Mouse (Mus musculus) cortical plate, adult 2 months (tissue): ENCODE data around the gene Fyttd1. TPM values are rescaled to one million over a fixed set of nuclear protein-coding genes. Genes with fewer than 3 reads are reported as not detected.
A peak's percentile ranks its signal among the peaks of the same experiment; 100 is the strongest.
"Not testable (repeated sequence)": the region's sequence is repeated elsewhere in the genome, so short reads cannot be mapped to it uniquely, and the experiment has no call there.

Experiments used
- H3K27ac ChIP-seq: fragments of 200-500 bp; 2 replicates; pipeline ENCODE4 v1.5.1; 2012; ENCODE audit warnings: low read length, control low read depth, inconsistent platforms; ENCODE audit not compliant: insufficient read depth
- H3K4me1 ChIP-seq: fragments of 200-500 bp; 2 replicates; pipeline ENCODE4 v1.6.1; 2011; ENCODE audit warnings: low read length; ENCODE audit not compliant: control insufficient read depth, insufficient read depth
- H3K4me3 ChIP-seq: fragments of 200-500 bp; 2 replicates; pipeline ENCODE4 v1.5.1; 2011; ENCODE audit warnings: mild to moderate bottlenecking, low read length, control low read depth; ENCODE audit not compliant: insufficient read depth
- CTCF ChIP-seq: fragments of 200-500 bp; IDR thresholded peaks from 2 replicates; pipeline ENCODE4 v1.5.1; 2011; ENCODE audit warnings: mild to moderate bottlenecking, control low read depth, low read length; ENCODE audit not compliant: insufficient read depth; ENCODE audit errors: extremely low read depth
- POLR2A ChIP-seq: fragments of 200-500 bp; IDR thresholded peaks from 2 replicates; pipeline ENCODE4 v1.6.1; 2011; ENCODE audit warnings: mild to moderate bottlenecking, low read length, control low read depth; ENCODE audit not compliant: insufficient read depth; ENCODE audit errors: extremely low read depth
- polyA plus RNA-seq: library from polyadenylated mRNA; depleted of rRNA; stranded (reverse); fragments of >200 nt; gene quantifications from 2 replicates; pipeline ENCODE4 v1.2.3, GENCODE M21; 2012

Gene Fyttd1
- polyA plus RNA-seq, 1 experiment = 49.9 TPM

DNA sequence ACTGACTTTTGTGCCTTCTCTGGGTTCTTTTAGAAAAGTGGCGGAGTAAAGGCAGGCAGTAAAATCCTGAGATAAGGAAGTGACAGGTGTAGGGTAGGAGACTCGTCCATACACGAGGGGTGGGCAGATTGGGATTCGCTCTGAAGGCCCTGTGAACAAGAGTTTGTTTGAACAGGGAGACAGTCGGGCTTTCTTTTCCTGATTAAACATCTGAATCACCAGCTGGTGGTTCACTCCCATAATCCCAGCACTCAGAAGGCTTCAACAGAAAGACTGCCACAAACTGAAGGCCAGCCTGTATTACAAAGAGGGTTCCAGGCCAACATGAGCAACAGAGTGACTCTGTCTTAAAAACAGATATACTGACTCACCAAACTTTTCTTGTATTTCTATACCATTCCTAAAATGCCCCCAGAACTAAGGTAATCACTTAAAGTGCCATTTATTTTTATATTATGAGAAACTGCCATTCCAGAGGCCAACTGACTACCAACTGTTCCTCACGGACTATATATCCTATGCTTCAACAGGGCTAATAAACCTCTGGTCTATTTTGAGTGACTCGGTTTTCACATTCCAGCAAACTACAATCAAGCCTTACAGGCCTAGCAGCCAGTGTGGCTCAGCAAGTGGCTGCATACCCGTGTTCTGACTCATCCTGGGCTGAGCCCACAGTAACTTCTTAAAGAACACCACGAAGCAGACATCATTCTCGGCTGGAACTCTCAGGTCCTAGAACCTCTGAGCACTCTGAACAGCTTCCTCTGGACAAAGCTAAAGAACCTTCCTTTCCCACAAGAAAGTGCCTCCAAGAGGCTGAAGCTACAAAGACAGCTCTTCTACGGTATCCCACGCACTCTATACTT is 18.3 kb upstream of the Fyttd1 start:
- peaks cover 13% of the 10 kb centered on the region for H3K4me1 ChIP-seq
- no peak overlapping the region for H3K4me3 ChIP-seq
- no peak for TF ChIP-seq CTCF
- no peak for TF ChIP-seq POLR2A
- H3K27ac ChIP-seq = no peak overlapping the region

DNA sequence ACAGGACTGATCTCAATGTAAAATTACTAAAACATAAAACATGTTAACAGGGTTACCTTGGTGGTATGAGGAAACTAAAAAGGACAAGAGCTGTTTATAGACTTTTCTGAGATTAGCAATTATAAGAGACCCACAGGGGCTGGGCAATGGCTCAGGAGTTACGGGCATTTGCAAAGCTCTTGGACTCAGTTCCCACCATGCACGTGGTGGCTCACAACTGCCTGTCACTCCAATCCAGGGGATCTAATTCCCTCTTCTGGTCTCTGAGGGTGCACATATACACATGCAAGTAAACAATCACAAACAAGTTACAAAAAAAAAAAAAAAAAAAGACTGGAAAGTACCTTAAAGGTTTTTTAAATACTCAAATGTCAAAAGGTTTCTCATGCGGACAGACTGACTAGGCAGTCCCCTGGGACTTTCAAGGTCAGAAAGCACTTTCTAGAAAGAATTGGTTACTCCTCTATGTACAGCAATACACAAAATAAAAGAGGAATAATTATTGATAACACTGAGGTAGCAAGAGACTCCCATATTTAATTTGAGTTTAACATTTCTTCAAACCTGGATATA is 15.4 kb upstream of the Fyttd1 start:
- H3K27ac ChIP-seq = no peak overlapping the region
- peaks cover 8% of the 10 kb centered on the region for H3K4me1 ChIP-seq
- H3K4me3 ChIP-seq = no peak overlapping the region
- no peak for TF ChIP-seq CTCF
- TF ChIP-seq POLR2A = no peak

DNA sequence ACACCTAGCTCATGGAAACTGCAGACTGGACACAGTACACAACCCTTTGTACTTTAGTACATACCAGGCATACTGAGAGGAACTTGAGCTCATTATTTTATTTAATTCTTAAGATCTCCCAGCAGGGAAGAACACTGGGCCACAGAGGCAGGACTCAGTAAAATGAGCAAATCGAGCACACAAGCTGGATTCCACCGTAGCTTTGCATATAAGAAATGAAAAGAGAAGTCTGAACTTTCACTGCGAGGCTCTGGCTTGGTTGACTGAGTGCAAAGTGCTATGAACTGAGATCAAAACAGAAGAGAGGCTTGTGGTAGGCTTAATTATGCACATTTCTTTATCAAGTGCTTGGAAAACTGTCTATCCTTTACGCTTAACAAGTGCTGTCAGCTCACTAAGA is 11.9 kb upstream of the Fyttd1 start:
- peaks cover 5% of the 10 kb centered on the region for H3K4me1 ChIP-seq
- no peak overlapping the region for H3K4me3 ChIP-seq
- TF ChIP-seq CTCF (no peak), POLR2A (no peak)
- H3K27ac ChIP-seq = no peak overlapping the region

DNA sequence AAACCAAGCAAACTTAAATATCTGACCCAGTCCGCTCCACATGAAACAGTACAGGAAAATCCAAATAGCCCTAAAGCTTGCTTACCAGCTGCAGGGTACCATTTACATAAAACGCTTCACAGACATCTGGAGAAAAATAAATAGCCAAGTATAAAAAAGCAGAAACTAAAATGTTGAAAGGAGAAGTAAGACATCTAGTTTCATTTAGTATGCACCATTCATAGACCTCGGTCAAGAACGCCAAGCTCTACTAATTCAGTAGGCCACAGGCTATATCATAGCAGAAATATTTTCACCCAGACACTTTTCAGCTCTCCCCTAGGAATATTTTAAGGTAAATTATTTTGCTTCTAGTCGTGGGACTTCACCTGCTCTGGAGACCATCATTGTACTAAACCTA is 10.6 kb upstream of the Fyttd1 start:
- H3K4me3 ChIP-seq = peak overlapping the region; percentile 81; the same call in 1 of the 2 replicates
- no peak for TF ChIP-seq CTCF
- TF ChIP-seq POLR2A = no peak
- peaks cover 5% of the 10 kb centered on the region for H3K4me1 ChIP-seq
- no peak overlapping the region for H3K27ac ChIP-seq

DNA sequence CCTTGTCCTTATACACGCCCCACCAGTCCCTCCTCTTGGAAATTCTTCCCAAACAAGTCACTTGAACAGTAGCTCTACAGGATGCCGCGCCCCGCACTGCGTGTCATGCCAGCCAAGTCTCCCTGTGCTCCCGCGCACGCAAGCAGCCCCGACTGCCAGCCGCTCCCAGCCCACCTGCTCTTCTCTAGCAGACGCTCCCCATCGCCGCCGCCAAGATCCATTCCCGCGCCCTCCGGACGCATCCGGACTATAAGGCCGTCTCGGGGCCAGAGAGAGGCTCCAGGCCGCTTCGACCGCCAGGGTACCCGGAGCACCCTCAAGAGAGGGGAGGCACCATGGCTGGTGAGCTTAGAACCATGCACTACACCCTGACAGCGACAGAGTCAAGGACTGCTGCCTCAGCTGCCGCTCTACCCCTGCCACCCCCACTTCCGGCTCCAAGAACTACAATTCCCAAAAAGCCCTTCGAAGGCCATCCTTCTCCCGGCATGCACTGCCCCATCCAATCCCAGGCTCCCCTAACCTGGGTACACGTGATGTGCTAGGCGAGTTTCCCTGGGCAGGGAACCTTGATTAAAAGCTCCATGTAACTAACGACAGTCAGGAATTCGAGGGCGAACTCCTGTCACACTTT is 9.3 kb upstream of the Fyttd1 start:
- peaks cover 5% of the 10 kb centered on the region for H3K4me1 ChIP-seq
- 0 out of 2 replicates have a peak overlapping the region, but pooled peaks have one; percentile 64 for H3K27ac ChIP-seq
- H3K4me3 ChIP-seq = peak overlapping the region; percentile 81
- peak; percentile 95 for TF ChIP-seq POLR2A
- no peak for TF ChIP-seq CTCF

DNA sequence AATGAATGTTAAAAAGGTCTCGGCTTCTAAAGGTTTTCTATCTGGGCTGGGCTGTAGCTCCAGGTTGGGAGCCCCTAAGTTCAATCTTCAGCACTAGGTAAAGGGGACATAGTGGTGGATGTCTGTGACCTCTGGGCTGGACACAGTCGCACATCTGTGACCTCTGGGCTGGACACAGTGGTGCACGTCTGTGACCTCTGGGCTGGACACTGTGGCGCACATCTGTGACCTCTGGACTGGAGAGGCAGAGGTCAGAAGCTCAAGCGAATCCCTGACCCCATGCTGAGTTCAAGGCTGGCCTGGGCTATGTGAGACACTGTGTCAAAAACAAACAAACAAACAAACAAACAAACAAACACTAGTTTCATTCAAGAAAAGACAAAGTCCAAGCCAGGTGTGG is 7.1 kb upstream of the Fyttd1 start:
- Histone ChIP-seq H3K4me1 (peaks cover 2% of the 10 kb centered on the region; the same call in 1 of the 2 replicates), H3K4me3 (no peak overlapping the region), H3K27ac (no peak overlapping the region)
- TF ChIP-seq POLR2A = no peak
- no peak for TF ChIP-seq CTCF

DNA sequence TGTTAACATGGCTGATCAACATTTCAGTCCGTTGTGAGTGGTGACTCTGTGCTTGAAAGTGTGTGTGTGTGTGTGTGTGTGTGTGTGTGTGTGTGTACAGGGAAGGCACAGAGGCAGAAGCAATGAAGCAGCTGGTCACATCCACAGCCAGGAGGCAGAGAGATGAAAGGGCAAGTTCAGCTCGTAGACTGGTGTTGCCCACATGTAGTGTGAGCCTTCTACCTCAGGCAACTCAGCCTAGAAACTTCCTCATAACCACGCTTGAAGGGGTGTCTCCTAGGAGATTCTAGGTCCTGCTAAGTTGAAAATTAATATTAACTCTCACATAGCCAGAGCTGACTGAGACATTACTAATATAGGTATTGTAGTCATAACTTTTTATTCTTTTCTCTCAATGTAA is 3.9 kb upstream of the Fyttd1 start:
- Histone ChIP-seq H3K27ac (no peak overlapping the region), H3K4me3 (no peak overlapping the region), H3K4me1 (no peaks in the 10 kb centered on the region)
- no peak for TF ChIP-seq POLR2A
- no peak for TF ChIP-seq CTCF

DNA sequence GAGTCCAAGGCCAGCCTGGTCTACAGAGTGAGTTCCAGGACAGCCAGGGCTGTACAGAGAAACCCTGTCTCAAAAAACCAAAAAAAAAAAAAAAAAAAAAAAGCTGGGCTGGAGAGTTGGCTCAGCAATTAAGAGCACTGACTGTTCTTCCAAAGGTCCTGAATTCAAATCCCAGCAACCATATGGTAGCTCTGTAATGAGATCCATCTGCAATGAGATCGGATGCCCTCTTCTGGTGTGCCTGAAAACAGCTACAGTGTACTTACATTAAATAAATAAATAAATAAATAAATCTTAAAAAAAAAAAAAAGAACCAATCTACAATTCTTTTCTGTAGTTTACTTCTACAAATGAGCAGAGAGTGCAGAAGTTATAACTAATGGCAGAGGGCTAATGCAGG is 2.0 kb upstream of the Fyttd1 start:
- not testable (repeated sequence) for H3K4me1 ChIP-seq

DNA sequence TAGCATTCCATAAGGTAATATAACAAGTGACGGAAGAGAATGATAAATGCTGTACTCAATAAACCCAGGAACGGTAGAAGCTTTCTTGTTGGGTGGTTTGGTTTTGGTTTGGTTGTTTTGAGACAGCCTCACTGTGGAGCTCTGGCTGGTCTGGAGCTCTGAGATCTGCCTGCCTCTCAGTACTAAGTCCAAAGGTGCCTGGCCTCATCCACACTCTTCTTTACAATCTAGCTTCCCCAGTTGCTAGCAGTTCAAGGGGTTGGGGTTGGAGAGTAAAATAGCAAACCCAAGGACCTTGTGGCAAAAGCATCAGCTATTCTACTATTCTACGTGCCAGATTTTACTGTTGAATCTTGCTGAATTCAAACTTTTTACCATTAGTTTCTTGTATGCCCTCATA is 1.5 kb upstream of the Fyttd1 start:
- H3K27ac ChIP-seq = no peak overlapping the region
- peaks cover 8% of the 10 kb centered on the region for H3K4me1 ChIP-seq
- TF ChIP-seq CTCF (no peak), POLR2A (no peak)
- no peak overlapping the region for H3K4me3 ChIP-seq

More for the DNA sequence above, 2.0 kb upstream of the Fyttd1 start:
- not testable (repeated sequence) for H3K4me3 ChIP-seq, H3K27ac ChIP-seq

DNA sequence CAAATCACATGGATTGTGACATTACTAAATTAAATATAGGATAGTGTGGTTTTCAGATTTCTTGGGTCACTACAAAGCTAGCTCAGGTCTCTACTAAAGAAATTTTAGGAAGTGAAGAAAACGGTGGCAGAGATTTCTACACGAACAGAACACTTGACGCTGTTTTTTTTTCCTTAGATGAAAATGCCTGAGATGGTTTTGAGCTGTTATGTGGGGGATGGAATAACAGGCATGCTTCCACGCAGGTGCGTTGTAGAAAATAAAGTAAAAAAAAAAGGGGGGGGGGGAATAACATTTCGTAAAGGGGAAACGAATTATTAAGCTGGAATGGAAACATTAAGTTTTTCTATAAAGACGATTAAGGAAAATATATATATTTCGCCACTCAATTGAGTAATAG is 469 bp upstream of the Fyttd1 start:
- TF ChIP-seq POLR2A (no peak), CTCF (no peak)
- no peak overlapping the region for H3K27ac ChIP-seq
- H3K4me1 ChIP-seq = peaks cover 8% of the 10 kb centered on the region
- peak overlapping the region; percentile 88; the same call in 1 of the 2 replicates for H3K4me3 ChIP-seq

DNA sequence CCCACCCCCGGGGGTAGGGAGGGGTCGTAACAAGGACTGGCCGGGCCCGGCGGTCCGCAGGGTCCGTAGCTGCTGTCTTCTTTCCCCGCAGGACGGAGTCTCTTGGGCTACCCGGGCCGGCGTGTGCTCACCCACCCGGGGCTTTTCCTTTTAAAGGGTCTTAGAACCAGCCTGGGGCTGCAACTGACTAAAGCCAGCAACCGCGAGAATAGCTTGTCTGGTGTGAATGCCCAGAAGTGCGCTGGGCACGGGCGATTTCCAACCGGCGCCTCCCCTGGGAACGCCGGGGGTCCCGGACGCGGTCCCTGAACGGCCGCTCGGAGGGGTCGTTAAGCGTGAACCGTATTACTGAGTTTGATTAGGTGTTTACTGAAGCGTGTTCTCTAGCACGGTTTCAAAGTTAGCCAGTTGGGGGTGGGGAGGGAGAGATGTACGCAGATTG is 878 bp downstream of the Fyttd1 start:
- Histone ChIP-seq H3K27ac (peak overlapping the region; percentile 64; the same call in 1 of the 2 replicates), H3K4me1 (peaks cover 8% of the 10 kb centered on the region), H3K4me3 (peak overlapping the region; percentile 88)
- TF ChIP-seq POLR2A = no peak
